Mouse (Mus musculus) embryonic facial prominence, embryonic 10.5 days (tissue): Measurements from ENCODE around the gene Prkar2b. TPM values are rescaled to one million over a fixed set of nuclear protein-coding genes. Genes with fewer than 3 reads are reported as not detected.

Experiments used
- DNase-seq: peaks from one replicate; pipeline ENCODE4 v3.0.0-alpha.2; 2017; ENCODE audit warnings: low spot score
- H3K27ac ChIP-seq: fragments of 300-500 bp; sonication (generic); replicated peaks from 2 replicates; pipeline ENCODE4 v1.5.1; 2016; ENCODE audit warnings: mild to moderate bottlenecking
- H3K27me3 ChIP-seq: fragments of 300-500 bp; sonication (generic); replicated peaks from 2 replicates; pipeline ENCODE4 v1.6.1; 2016; ENCODE audit warnings: low read depth, mild to moderate bottlenecking; ENCODE audit not compliant: poor library complexity, severe bottlenecking
- H3K36me3 ChIP-seq: fragments of 300-500 bp; sonication (generic); replicated peaks from 2 replicates; pipeline ENCODE4 v1.6.1; 2016; ENCODE audit warnings: mild to moderate bottlenecking, moderate library complexity
- H3K4me1 ChIP-seq: fragments of 300-500 bp; sonication (generic); 2 replicates; pipeline ENCODE4 v1.6.1; 2016
- H3K4me3 ChIP-seq: fragments of 300-500 bp; sonication (generic); 2 replicates; pipeline ENCODE4 v1.5.1; 2016; ENCODE audit warnings: mild to moderate bottlenecking, moderate library complexity
- H3K9me3 ChIP-seq: fragments of 300-500 bp; sonication (generic); 2 replicates; pipeline ENCODE4 v1.6.1; 2016; ENCODE audit warnings: mild to moderate bottlenecking
- WGBS: fragments of 180-500 bp; shearing (Covaris S2); methylation state at CpG from one replicate; pipeline ENCODE4 v1.1.7; 2016; 5-methylcytosine and 5-hydroxymethylcytosine counted together
- polyA plus RNA-seq: library from polyadenylated mRNA; unstranded; fragments of >200 nt; fragmentation: Nextera tagmentation; extraction: Ambion mirVana; gene quantifications from 2 replicates; pipeline ENCODE4 v1.2.1, GENCODE M21; 2016

Gene Prkar2b
- polyA plus RNA-seq, 1 experiment from 2014 or later: 37.9 TPM

DNA sequence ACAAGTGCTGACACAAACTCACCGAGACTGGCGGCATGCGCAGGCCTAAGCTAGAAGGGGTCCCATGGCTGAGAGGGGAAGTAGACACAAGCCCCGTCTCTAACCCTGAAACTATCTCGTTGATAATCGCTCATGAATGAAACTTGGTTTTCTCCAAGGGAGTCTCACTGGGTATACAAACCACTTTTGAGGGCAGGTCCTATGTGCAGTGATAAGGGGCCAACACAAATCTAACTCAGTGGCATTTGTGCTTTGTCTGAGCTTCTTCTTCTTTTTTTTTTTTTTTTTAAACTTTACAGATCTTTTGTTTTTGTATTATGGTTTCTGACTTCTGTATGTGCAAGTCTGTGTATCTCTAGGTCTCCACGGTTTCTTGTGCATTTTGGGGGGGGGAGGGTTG, 60.6 kb downstream of the Prkar2b start:
- 0 out of 2 replicates have a peak, but pooled peaks cover 3% of the 10 kb centered on the region for H3K4me1 ChIP-seq
- no peaks in the 10 kb centered on the region for H3K36me3 ChIP-seq
- DNase-seq: no peak
- WGBS: 88% methylated on average over 7 of the region's 7 CpGs
- no peaks in the 10 kb centered on the region for H3K27me3 ChIP-seq
- 0 out of 2 replicates have a peak, but pooled peaks cover 2% of the 10 kb centered on the region for H3K9me3 ChIP-seq
- no peak overlapping the region for H3K4me3 ChIP-seq
- no peak overlapping the region for H3K27ac ChIP-seq

DNA sequence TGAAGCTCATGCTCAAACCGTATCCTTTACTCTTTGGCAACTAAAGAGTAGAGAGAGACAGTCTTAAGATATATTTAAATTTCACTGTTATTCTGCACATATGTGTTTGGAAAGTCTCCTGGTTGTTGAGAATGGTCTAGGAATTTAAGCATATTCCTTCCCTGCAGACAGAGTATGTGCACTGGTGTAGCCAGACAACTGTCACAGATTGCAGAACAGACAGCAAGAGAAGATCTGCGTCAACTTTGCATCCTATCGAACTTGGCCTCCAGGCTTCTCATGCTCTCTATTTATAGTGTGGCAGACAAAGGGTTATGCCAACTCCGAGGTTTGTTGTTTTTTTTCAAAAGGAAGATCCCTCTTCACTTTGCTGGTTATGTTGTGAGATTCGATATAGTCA, 62.4 kb downstream of the Prkar2b start:
- no peak overlapping the region for H3K4me3 ChIP-seq
- H3K9me3 ChIP-seq: no peaks in the 10 kb centered on the region
- H3K27ac ChIP-seq: no peak overlapping the region
- H3K36me3 ChIP-seq: no peaks in the 10 kb centered on the region
- DNase-seq: no peak
- 0 out of 2 replicates have a peak, but pooled peaks cover 6% of the 10 kb centered on the region for H3K4me1 ChIP-seq
- WGBS: 85% methylated on average over 5 of the region's 5 CpGs
- H3K27me3 ChIP-seq: no peaks in the 10 kb centered on the region

DNA sequence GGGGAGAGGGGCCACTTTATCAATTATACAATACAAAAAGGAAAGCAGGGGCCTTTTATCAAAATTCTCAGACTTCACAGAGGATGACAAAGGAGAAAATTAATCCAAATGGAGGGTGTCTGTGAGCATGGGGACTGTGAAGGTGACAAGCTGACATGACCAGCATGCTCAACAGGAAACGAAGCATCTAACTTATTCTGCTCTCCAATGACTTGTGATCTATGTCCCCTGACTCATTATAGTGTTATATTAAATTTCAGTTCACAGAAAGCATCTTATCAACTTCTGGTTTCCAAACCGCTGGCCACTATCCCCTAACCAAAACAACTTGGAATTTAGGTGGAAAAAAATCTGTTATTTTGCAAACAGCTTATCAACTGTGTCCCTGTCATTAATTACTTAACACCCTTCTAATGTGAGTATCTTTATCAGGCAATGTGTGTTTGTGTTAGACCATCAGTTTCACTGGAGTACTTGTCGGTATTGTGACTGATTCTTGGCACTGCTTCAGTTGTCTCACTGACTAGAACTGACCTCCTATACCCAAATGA, 63.7 kb downstream of the Prkar2b start:
- DNase-seq: no peak
- Histone ChIP-seq H3K27me3 (no peaks in the 10 kb centered on the region), H3K9me3 (no peaks in the 10 kb centered on the region), H3K4me3 (no peak overlapping the region), H3K27ac (no peak overlapping the region), H3K4me1 (0 out of 2 replicates have a peak, but pooled peaks cover 7% of the 10 kb centered on the region), H3K36me3 (no peaks in the 10 kb centered on the region)
- WGBS: 78% methylated on average over 3 of the region's 3 CpGs

DNA sequence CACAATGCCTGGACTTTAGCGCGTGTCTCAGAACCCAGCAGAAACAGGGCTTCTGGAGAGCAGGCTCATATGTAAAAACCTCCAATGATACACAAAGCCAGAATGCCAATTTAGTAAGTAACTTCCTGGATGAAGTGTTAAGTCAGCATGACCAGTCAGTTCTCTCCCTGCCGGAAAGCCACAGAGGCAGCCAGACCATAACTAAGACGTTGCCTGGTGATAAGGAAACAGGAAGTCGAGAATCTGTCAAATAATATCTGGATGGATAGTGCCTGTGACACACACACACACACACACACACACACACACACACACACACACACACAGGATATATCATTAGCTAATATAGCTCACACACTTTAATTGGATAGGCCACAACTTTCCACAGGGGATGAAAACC, 64.2 kb downstream of the Prkar2b start:
- Histone ChIP-seq H3K36me3 (no peaks in the 10 kb centered on the region), H3K4me3 (no peak overlapping the region), H3K27me3 (no peaks in the 10 kb centered on the region), H3K27ac (no peak overlapping the region), H3K9me3 (no peaks in the 10 kb centered on the region), H3K4me1 (0 out of 2 replicates have a peak, but pooled peaks cover 7% of the 10 kb centered on the region)
- WGBS: 75% methylated on average over 5 of the region's 5 CpGs
- DNase-seq: no peak

DNA sequence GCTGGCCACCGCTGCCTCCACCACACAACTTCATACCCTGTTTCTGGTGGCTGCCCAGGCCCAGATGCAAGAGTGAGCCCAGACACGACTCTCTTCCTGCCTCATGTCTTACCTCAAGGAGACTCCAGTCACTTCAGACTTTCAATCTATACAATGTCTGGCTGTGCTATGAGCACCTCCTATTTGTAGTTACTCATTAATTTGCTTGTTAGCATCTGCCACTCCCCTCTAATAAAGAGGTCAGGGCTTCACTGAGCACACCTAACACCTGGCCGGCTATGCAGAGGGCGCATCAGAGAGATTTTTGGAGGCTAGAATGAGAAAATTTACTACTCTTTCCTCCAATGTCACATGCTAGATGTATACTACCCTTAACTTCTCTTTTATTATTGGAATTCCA, 70.5 kb downstream of the Prkar2b start:
- peaks cover 13% of the 10 kb centered on the region; the same call in 1 of the 2 replicates for H3K36me3 ChIP-seq
- H3K27me3 ChIP-seq: no peaks in the 10 kb centered on the region
- no peaks in the 10 kb centered on the region for H3K9me3 ChIP-seq
- H3K4me1 ChIP-seq: 0 out of 2 replicates have a peak, but pooled peaks cover 6% of the 10 kb centered on the region
- H3K4me3 ChIP-seq: no peak overlapping the region
- 93% methylated on average over 4 of the region's 4 CpGs for WGBS
- no peak for DNase-seq
- H3K27ac ChIP-seq: no peak overlapping the region

DNA sequence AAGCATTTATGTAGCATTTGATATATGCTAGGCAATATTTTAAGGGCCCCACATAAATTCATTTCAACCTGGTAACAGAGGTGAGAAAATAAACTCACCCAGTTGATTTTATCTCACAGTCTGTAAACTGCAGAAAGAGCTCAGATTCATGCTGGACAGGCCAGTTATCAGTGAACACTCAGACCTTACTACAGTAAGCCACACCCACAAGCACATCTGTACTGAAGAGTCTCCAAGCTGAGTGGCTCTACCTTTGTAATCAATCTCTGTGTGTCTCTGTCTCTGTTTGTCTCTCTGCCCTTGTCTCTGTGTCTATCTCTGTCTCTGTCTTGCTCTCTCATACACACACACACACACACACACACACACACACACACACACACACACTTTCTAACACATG, 71.4 kb downstream of the Prkar2b start:
- Histone ChIP-seq H3K4me1 (peaks cover 7% of the 10 kb centered on the region; the same call in 1 of the 2 replicates), H3K27ac (no peak overlapping the region), H3K27me3 (no peaks in the 10 kb centered on the region), H3K9me3 (no peaks in the 10 kb centered on the region), H3K36me3 (peaks cover 13% of the 10 kb centered on the region; the same call in 1 of the 2 replicates), H3K4me3 (no peak overlapping the region)
- no peak for DNase-seq

DNA sequence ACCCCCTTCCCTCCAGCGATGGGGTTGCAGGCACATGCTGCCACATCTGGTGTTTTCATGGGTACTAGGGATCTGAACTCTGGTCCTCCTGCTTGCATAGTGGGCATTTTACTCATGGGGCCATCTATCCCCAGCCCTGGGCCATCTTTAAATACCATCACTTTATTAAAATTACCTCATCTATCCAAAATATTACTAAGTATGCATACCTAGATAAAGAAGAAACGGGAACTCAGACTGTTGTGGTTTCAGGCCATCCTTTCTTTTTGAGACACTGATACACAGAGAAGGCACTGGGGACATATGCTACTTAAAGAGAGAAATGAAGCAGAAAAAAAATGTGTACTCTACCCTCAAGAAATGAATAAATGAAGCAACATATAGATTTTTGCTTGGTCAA, 74.6 kb downstream of the Prkar2b start:
- Histone ChIP-seq H3K9me3 (no peaks in the 10 kb centered on the region), H3K27ac (no peak overlapping the region), H3K36me3 (peaks cover 11% of the 10 kb centered on the region; the same call in 1 of the 2 replicates), H3K27me3 (no peaks in the 10 kb centered on the region), H3K4me1 (peaks cover 9% of the 10 kb centered on the region; the same call in 1 of the 2 replicates), H3K4me3 (no peak overlapping the region)
- DNase-seq: no peak
- 93% methylated on average over 2 of the region's 2 CpGs for WGBS

DNA sequence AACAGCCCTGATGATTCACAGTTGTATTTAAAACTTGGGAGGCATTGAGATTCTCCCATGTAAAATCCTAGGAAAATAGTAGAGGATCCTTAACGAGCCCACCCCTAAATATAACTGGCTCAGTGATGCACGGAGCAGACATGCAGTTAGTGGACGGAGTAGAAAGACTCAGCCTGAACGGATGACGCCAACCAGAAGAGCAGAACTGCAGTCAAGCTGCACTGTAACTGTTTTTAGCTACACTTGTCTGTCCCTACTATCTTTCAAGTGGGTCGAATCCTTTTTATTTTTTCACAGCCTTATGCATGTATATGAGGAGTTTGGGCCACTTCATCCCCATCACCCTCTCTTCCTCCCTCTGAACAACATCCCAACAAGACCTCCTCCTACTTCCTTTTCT, 75.4 kb downstream of the Prkar2b start:
- Histone ChIP-seq H3K27me3 (no peaks in the 10 kb centered on the region), H3K27ac (no peak overlapping the region), H3K4me3 (no peak overlapping the region), H3K9me3 (no peaks in the 10 kb centered on the region), H3K4me1 (peaks cover 9% of the 10 kb centered on the region; the same call in 1 of the 2 replicates), H3K36me3 (peaks cover 8% of the 10 kb centered on the region; the same call in 1 of the 2 replicates)
- 88% methylated on average over 6 of the region's 6 CpGs for WGBS
- DNase-seq: no peak

DNA sequence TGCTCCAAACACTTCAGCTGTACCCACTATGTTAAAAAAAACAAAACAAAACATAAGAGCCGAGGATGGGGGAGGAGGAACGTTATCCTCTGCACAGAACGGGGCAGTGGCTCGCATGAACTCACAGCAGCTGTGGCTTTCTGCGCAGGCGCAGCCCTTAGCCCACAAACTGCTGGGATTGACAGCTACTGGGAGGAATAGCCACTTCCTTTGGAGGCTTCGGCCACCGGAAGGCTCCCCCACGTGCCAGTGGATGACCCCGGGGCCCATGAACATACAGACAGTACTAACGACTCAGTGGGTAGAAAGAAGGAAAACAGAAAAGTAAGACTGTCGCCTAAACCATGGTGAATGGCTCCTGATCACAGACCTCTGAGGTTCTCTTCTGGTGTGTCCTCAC, 76.4 kb downstream of the Prkar2b start:
- Histone ChIP-seq H3K27ac (no peak overlapping the region), H3K36me3 (peaks cover 8% of the 10 kb centered on the region; the same call in 1 of the 2 replicates), H3K27me3 (no peaks in the 10 kb centered on the region), H3K4me3 (no peak overlapping the region), H3K9me3 (no peaks in the 10 kb centered on the region), H3K4me1 (peaks cover 9% of the 10 kb centered on the region; the same call in 1 of the 2 replicates)
- 64% methylated on average over 12 of the region's 12 CpGs for WGBS
- DNase-seq: no peak

DNA sequence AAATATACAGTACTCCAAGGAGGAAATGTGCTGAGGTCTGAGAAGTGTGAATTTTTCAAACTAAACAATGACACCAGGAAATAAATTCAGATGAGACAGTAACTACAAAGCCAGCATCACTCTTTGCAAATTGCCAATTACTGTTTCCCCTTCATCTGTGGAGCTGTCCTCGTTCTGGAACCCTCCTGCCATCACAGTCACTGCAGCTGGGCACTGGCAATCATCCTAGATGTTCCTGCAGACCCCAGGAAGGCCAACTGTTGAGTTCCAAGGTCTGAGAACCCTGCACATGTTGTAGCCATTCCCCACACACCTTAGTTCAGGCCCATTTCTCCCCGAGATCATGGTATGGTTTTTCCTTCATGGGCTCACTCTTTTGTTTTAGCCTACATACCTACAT, 76.9 kb downstream of the Prkar2b start:
- Histone ChIP-seq H3K27me3 (no peaks in the 10 kb centered on the region), H3K36me3 (peaks cover 8% of the 10 kb centered on the region; the same call in 1 of the 2 replicates), H3K9me3 (no peaks in the 10 kb centered on the region), H3K27ac (no peak overlapping the region), H3K4me3 (no peak overlapping the region), H3K4me1 (peaks cover 8% of the 10 kb centered on the region; the same call in 1 of the 2 replicates)
- WGBS: 58% methylated on average over 2 of the region's 2 CpGs
- DNase-seq: no peak

DNA sequence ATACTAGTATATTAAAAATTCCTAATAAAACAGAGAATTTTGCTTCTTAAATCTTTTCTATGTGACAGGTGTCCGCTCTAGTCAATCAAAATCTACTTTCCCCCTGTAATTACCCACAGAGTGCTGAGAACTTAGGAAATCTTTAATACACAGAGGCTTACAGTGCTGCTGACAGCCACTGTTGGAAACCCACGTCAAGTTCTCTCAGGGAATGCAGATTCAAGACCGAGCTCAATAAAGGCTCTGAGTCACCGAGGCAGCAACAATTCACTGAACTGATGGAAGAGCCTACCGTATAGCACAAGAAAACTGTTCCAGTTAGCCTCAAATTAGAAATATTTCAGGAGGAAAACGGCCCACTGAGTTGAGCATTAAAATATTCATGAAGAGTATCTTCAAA, 77.3 kb downstream of the Prkar2b start:
- peaks cover 8% of the 10 kb centered on the region; the same call in 1 of the 2 replicates for H3K36me3 ChIP-seq
- H3K27ac ChIP-seq: no peak overlapping the region
- no peak overlapping the region for H3K4me3 ChIP-seq
- peaks cover 6% of the 10 kb centered on the region; the same call in 1 of the 2 replicates for H3K4me1 ChIP-seq
- 84% methylated on average over 6 of the region's 6 CpGs for WGBS
- H3K27me3 ChIP-seq: no peaks in the 10 kb centered on the region
- H3K9me3 ChIP-seq: no peaks in the 10 kb centered on the region
- DNase-seq: no peak

DNA sequence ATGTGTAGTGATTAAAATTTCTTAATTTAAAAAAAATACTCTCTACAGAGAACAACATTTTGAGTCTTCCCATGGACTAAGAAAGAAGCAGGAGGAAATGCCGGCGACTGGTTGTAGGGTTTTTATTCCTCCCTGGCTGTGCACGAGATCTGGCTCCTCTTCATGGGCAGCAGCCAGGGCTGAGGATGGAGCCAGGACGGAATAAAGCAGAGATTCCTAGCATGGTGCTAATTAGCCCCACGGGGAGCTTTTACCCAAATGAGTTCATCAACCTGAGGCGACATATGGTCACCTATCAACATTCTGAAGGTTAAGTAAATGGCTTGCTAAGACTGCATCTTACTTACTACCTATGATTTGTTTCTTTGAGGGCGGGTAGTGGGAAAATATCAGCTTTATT, 77.9 kb downstream of the Prkar2b start:
- H3K27ac ChIP-seq: no peak overlapping the region
- H3K4me1 ChIP-seq: peaks cover 6% of the 10 kb centered on the region; the same call in 1 of the 2 replicates
- peaks cover 8% of the 10 kb centered on the region; the same call in 1 of the 2 replicates for H3K36me3 ChIP-seq
- H3K27me3 ChIP-seq: no peaks in the 10 kb centered on the region
- no peak for DNase-seq
- no peaks in the 10 kb centered on the region for H3K9me3 ChIP-seq
- no peak overlapping the region for H3K4me3 ChIP-seq
- WGBS: 60% methylated on average over 7 of the region's 7 CpGs

DNA sequence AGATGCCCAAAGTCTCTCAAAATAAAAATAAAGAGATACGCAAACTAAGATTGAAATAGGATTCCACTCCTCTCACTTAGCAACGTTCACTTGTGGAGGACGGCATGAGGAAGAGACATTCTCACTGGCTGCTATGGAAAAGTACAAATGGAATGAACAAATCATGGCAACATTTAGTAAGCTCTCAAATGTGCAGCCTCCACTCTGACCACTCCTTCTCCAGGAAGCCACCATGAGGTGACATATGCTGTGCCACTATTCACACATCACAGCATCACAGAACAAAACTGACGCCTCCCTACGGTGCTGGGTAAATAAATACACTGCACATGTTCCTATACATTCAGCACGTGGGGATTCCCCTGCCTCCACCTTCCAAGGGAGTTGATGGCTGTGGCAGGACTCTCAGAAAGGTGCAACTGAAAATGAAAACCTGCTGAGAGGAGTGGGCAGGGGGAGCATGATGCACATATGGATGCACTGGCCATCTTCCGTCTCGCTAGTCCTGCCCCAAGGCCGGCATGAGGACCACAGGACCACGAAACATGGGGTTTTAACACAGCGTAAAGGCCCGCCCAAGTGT, 83.4 kb downstream of the Prkar2b start:
- Histone ChIP-seq H3K27ac (no peak overlapping the region), H3K27me3 (no peaks in the 10 kb centered on the region), H3K36me3 (peaks cover 9% of the 10 kb centered on the region), H3K4me3 (no peak overlapping the region), H3K4me1 (no peaks in the 10 kb centered on the region), H3K9me3 (no peaks in the 10 kb centered on the region)
- 78% methylated on average over 12 of the region's 12 CpGs for WGBS
- no peak for DNase-seq
